Mouse (Mus musculus) thymus, postnatal 36 days (tissue): Measurements from ENCODE around the gene Irf2bpl.

Source experiments
- DNase-seq, 2 experiments: peaks; one replicate each; pipeline ENCODE4 v3.0.0; 2022; ENCODE audit warnings: mixed read lengths in 2 of 2

Irf2bpl gene

GRCm38 (mm10) chr12:86858498-86858897 lies 26.1 kb downstream of the Irf2bpl start:
- DNase-seq = no peak

GRCm38 (mm10) chr12:86857290-86857689 lies 27.3 kb downstream of the Irf2bpl start:
- DNase-seq = no peak

GRCm38 (mm10) chr12:86855670-86856069 lies 28.9 kb downstream of the Irf2bpl start:
- DNase-seq = no peak

GRCm38 (mm10) chr12:86853516-86853915 lies 31.1 kb downstream of the Irf2bpl start:
- DNase-seq = no peak

GRCm38 (mm10) chr12:86851313-86851712 lies 33.3 kb downstream of the Irf2bpl start:
- no peak for DNase-seq

GRCm38 (mm10) chr12:86850746-86851145 lies 33.9 kb downstream of the Irf2bpl start:
- DNase-seq = no peak

- no peak for DNase-seq
Observed at GRCm38 (mm10) chr12:86849945-86850626, 34.5 kb downstream of the Irf2bpl start.

GRCm38 (mm10) chr12:86842866-86843459 lies 41.6 kb downstream of the Irf2bpl start:
- DNase-seq = no peak

GRCm38 (mm10) chr12:86840526-86840925 lies 44.1 kb downstream of the Irf2bpl start:
- DNase-seq = no peak

GRCm38 (mm10) chr12:86838181-86838580 lies 46.4 kb downstream of the Irf2bpl start:
- DNase-seq = no peak

- peak; percentile 68 to 76 for DNase-seq
Observed at GRCm38 (mm10) chr12:86836431-86837047, 48.1 kb downstream of the Irf2bpl start.

GRCm38 (mm10) chr12:86835899-86836298 lies 48.7 kb downstream of the Irf2bpl start:
- peak in 1 of 2 experiments; percentile 42 for DNase-seq

GRCm38 (mm10) chr12:86834416-86834772 lies 50.2 kb downstream of the Irf2bpl start:
- peak; percentile 57 to 63 for DNase-seq

- DNase-seq = peak in 1 of 2 experiments; percentile 64
Observed at GRCm38 (mm10) chr12:86833711-86834415, 50.7 kb downstream of the Irf2bpl start.

- DNase-seq = peak in 1 of 2 experiments; percentile 26
Observed at GRCm38 (mm10) chr12:86832551-86833182, 51.9 kb downstream of the Irf2bpl start.

- peak; percentile 72 to 82 for DNase-seq
Observed at GRCm38 (mm10) chr12:86831591-86832550, 52.7 kb downstream of the Irf2bpl start.
